Mouse (Mus musculus) neural tube, embryonic 11.5 days (tissue): ENCODE measurements around the gene Gm17581. TPM values are rescaled to one million over a fixed set of nuclear protein-coding genes. Genes with fewer than 3 reads are reported as not detected.
"Not testable (repeated sequence)": the region's sequence is repeated elsewhere in the genome, so short reads cannot be mapped to it uniquely, and the experiment has no call there.

ENCODE experiments used
- ATAC-seq: fragments of 200-750 bp; cut with Nextera tagmentation; 2 replicates; pipeline ENCODE4 v1.8.0; 2017; ENCODE audit warnings: moderate number of reproducible peaks, mild to moderate bottlenecking, moderate TSS enrichment, moderate library complexity; ENCODE audit not compliant: insufficient read depth, low FRiP score, low TSS enrichment
- DNase-seq: peaks from one replicate; pipeline ENCODE4 v3.0.0-alpha.2; 2015; ENCODE audit warnings: low spot score
- H3K27ac ChIP-seq: fragments of 300-500 bp; sonication (generic); 2 replicates; pipeline ENCODE4 v1.5.1; 2014; ENCODE audit warnings: low read depth, mild to moderate bottlenecking, low read length
- H3K27me3 ChIP-seq: fragments of 300-500 bp; sonication (generic); 2 replicates; pipeline ENCODE4 v1.6.1; 2014; ENCODE audit warnings: mild to moderate bottlenecking, low read length, mixed read lengths; ENCODE audit not compliant: control insufficient read depth, insufficient read depth
- H3K36me3 ChIP-seq: fragments of 300-500 bp; sonication (generic); 2 replicates; pipeline ENCODE4 v1.6.1; 2014; ENCODE audit warnings: mild to moderate bottlenecking, low read length, moderate library complexity, mixed read lengths; ENCODE audit not compliant: control insufficient read depth, insufficient read depth
- H3K4me1 ChIP-seq: fragments of 300-500 bp; sonication (generic); 2 replicates; pipeline ENCODE4 v1.6.1; 2014; ENCODE audit warnings: low read length, mixed read lengths; ENCODE audit not compliant: control insufficient read depth, insufficient read depth
- H3K4me2 ChIP-seq: fragments of 300-500 bp; sonication (generic); 2 replicates; pipeline ENCODE4 v1.6.1; 2014; ENCODE audit warnings: low read depth, mild to moderate bottlenecking, moderate library complexity
- H3K4me3 ChIP-seq: fragments of 300-500 bp; sonication (generic); 2 replicates; pipeline ENCODE4 v1.5.1; 2014; ENCODE audit warnings: low read depth, low read length
- H3K9ac ChIP-seq: fragments of 300-500 bp; sonication (generic); 2 replicates; pipeline ENCODE4 v1.6.1; 2014; ENCODE audit warnings: mild to moderate bottlenecking, low read length
- H3K9me3 ChIP-seq: fragments of 300-500 bp; sonication (generic); 2 replicates; pipeline ENCODE4 v1.6.1; 2016; ENCODE audit warnings: low read length; ENCODE audit not compliant: control insufficient read depth
- WGBS: fragments of 180-500 bp; shearing (Covaris S2); extraction: QIAGEN DNeasy Blood & Tissue Kit; methylation state at CpG from one replicate; pipeline ENCODE4 v1.1.7; 2014; 5-methylcytosine and 5-hydroxymethylcytosine counted together
- polyA plus RNA-seq: library from polyadenylated mRNA; unstranded; fragments of >200 nt; fragmentation: Nextera tagmentation; extraction: Ambion mirVana; gene quantifications from 2 replicates; pipeline ENCODE4 v1.2.1, GENCODE M21; 2014

Gm17581 gene
- polyA plus RNA-seq: not detected in 2 replicates

DNA sequence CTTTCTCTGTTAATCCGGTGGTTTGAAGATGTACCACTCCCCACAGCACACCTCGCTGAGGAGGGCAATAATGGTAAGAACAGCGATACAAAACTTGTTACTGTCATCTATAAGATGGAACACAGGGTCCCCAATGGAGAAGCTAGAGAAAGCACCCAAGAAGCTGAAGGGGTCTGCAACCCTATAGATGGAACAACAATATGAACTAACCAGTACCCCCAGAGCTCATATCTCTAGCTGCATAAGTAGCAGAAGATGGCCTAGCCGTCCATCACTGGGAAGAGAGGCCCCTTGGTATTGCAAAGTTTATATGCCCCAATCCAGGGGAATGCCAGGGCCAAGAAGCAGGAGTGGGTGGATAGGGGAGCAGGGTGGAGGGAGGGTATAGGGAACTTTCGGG is at the start of gene Gm17581:
Gene Gm17581, minus strand, starts transcription at position 101 of the 400 bp plus-strand sequence.
- H3K27me3 ChIP-seq, H3K9me3 ChIP-seq, ATAC-seq, H3K27ac ChIP-seq, H3K4me2 ChIP-seq, H3K36me3 ChIP-seq, H3K4me1 ChIP-seq, H3K9ac ChIP-seq, H3K4me3 ChIP-seq, DNase-seq: not testable (repeated sequence)
- 85% methylated on average over 5 of the region's 5 CpGs for WGBS

DNA sequence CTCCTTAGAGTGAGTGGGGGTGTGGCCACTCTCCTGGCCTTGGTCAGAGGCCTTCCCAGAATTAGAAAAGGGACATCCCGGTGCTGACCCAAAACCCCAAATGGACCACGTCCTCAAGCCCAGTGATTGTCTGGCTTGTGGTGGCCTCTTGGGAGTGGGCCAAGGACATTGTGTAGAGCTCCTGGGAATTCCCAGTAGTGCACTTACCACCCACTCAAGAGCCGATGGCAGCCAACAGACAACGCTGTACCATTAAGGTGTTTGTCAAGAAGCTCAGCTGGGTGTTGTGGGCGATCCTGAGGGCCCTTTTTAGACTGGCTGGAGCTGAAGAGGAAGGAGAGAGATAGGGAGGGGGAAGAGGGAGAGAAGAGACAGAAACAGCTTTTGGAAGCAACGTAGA is 48.9 kb upstream of the Gm17581 start:
- ATAC-seq: no peak
- H3K27me3 ChIP-seq: no peaks in the 10 kb centered on the region
- no peaks in the 10 kb centered on the region for H3K4me1 ChIP-seq
- no peak overlapping the region for H3K4me3 ChIP-seq
- H3K9me3 ChIP-seq: no peaks in the 10 kb centered on the region
- no peaks in the 10 kb centered on the region for H3K36me3 ChIP-seq
- no peak overlapping the region for H3K9ac ChIP-seq
- no peak overlapping the region for H3K4me2 ChIP-seq
- DNase-seq: no peak
- 76% methylated on average over 6 of the region's 6 CpGs for WGBS
- H3K27ac ChIP-seq: no peak overlapping the region

DNA sequence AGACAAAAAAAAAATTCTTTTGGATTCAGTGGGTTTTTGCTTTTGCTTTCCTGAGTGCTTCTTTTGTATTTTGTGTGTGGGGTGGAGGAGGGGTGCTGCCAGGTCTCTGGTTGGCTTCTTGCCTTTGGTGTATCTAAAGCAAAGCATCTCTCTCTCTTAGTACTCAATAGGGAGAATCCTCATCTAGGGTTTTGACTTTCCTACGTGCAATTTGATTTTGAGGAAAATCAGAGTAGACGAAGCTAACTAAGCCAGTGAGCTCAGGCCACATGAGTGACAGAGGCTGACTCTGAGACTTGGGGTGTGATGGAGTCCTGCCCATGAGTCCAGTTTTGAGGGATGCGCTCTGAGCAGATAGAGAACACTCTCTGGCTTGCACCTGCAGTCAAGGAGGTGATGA is 43.8 kb upstream of the Gm17581 start:
- Histone ChIP-seq H3K9ac (no peak overlapping the region), H3K27ac (no peak overlapping the region), H3K4me2 (no peak overlapping the region), H3K36me3 (no peaks in the 10 kb centered on the region), H3K4me1 (peaks cover 5% of the 10 kb centered on the region; the same call in 1 of the 2 replicates), H3K4me3 (no peak overlapping the region), H3K27me3 (peaks cover 8% of the 10 kb centered on the region), H3K9me3 (no peaks in the 10 kb centered on the region)
- DNase-seq: no peak
- ATAC-seq: no peak
- 84% methylated on average over 3 of the region's 3 CpGs for WGBS

DNA sequence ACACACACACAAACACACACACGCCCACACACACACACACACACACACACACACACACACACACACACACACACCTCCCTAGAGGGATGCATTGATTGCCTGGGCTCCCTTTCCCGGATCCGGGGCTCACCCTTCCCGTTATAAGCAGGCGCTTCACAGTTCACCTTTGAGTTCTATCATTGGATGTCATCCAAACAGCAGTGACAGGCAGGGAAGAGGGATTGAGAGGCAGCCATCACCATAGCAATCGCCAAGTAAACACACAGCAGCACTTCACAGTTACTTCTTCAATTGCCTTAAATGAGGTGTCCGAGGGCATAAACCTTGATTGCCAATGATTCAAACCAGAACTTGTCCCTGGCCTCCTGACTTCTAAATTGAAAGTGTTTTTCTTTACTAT is 43.4 kb upstream of the Gm17581 start:
- no peak for DNase-seq
- H3K27ac ChIP-seq: no peak overlapping the region
- H3K9ac ChIP-seq: no peak overlapping the region

DNA sequence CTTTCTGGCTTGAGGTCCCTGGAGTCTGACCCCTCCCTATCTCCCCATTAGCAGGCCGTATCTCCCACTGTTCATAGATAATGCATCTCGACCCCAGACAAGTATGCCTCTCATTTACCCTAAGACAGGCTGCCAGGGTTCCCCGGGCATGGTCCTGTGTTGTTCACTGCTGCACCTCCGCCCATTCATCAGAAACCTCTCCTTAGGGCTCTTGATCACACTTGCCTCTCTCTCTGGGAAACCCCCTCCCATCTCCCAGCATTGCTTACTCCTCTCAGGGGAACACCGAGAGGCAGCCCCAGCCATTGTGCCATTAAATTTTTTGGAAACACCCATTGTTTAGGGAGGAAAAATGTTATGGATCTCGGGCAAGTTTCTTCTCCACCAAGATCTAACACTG is 42.3 kb upstream of the Gm17581 start:
- H3K36me3 ChIP-seq: no peaks in the 10 kb centered on the region
- H3K4me3 ChIP-seq: no peak overlapping the region
- no peak for ATAC-seq
- no peak overlapping the region for H3K9ac ChIP-seq
- 67% methylated on average over 6 of the region's 6 CpGs for WGBS
- H3K4me2 ChIP-seq: no peak overlapping the region
- H3K9me3 ChIP-seq: no peaks in the 10 kb centered on the region
- no peak for DNase-seq
- peaks cover 5% of the 10 kb centered on the region; the same call in 1 of the 2 replicates for H3K4me1 ChIP-seq
- H3K27me3 ChIP-seq: peaks cover 20% of the 10 kb centered on the region
- H3K27ac ChIP-seq: no peak overlapping the region

More for the DNA sequence above, 43.4 kb upstream of the Gm17581 start:
- ATAC-seq: no peak
- 53% methylated on average over 7 of the region's 7 CpGs for WGBS
- no peaks in the 10 kb centered on the region for H3K9me3 ChIP-seq
- no peak overlapping the region for H3K4me3 ChIP-seq
- H3K4me1 ChIP-seq: peaks cover 5% of the 10 kb centered on the region; the same call in 1 of the 2 replicates
- peaks cover 11% of the 10 kb centered on the region for H3K27me3 ChIP-seq
- no peak overlapping the region for H3K4me2 ChIP-seq
- no peaks in the 10 kb centered on the region for H3K36me3 ChIP-seq

DNA sequence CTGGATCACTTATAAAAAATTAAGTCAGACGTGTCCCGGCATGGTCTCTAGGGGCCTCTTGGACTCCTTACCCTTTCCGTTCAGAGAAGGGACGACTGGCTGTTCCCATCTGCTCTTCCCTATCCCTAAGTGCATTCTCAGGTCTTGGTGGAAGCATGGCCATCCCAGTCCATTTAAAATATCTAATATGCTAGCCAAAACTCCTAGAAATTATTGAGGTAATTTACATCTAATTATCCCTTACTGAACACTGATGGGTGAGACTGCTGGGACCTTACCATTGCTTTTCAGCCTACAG is 42.0 kb upstream of the Gm17581 start:
- no peak overlapping the region for H3K4me3 ChIP-seq
- H3K27ac ChIP-seq: no peak overlapping the region
- no peaks in the 10 kb centered on the region for H3K9me3 ChIP-seq
- DNase-seq (no peak), ATAC-seq (no peak)
- H3K36me3 ChIP-seq: no peaks in the 10 kb centered on the region
- H3K9ac ChIP-seq: no peak overlapping the region
- peaks cover 5% of the 10 kb centered on the region; the same call in 1 of the 2 replicates for H3K4me1 ChIP-seq
- H3K4me2 ChIP-seq: no peak overlapping the region
- peaks cover 20% of the 10 kb centered on the region for H3K27me3 ChIP-seq
- 80% methylated on average over 4 of the region's 4 CpGs for WGBS

DNA sequence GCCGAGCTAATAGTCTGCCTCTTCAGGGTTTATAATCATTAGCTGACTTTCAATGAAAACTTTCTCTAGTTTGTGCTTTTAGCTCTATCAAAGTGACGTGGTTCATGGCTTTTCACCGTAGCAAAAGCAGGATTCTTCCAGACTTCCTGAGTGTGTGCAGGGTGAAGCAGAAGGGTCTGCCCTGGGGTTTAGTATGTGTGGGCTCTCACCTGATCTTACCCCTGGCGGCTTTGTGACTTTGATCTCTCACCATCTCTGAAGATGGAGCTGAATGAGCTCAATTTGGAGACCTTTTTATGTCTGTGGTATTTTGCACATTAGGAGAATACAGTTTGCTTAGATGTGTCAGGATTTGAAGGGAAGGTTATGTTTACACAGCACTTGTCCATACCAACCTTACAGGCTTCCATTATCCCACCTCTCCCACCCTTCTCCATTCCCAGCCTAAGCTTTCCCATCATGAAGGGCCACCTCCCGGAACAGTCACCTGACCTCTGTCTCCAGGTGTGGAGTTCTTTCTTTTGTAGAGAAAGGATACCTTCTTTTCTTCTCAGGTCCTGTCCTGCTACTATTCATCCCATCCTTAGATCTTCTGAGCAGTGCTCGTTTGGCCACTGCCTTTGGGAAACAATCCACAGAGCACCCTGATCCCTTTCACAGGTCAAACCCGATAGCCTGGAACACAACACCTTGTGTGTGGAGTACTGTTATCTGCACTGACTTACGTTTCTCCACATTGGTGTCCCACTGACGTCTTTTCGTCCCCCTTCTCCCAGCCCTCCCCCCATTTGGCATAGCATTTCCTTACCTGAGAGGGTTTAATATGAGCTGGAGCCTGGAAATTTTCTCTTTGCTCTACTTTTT is 41.4 kb upstream of the Gm17581 start:
- ATAC-seq (no peak), DNase-seq (no peak)
- peaks cover 5% of the 10 kb centered on the region; the same call in 1 of the 2 replicates for H3K4me1 ChIP-seq
- no peak overlapping the region for H3K4me2 ChIP-seq
- no peak overlapping the region for H3K27ac ChIP-seq
- H3K4me3 ChIP-seq: no peak overlapping the region
- 75% methylated on average over 10 of the region's 10 CpGs for WGBS
- H3K9ac ChIP-seq: no peak overlapping the region
- peaks cover 20% of the 10 kb centered on the region for H3K27me3 ChIP-seq
- H3K36me3 ChIP-seq: no peaks in the 10 kb centered on the region
- H3K9me3 ChIP-seq: no peaks in the 10 kb centered on the region

DNA sequence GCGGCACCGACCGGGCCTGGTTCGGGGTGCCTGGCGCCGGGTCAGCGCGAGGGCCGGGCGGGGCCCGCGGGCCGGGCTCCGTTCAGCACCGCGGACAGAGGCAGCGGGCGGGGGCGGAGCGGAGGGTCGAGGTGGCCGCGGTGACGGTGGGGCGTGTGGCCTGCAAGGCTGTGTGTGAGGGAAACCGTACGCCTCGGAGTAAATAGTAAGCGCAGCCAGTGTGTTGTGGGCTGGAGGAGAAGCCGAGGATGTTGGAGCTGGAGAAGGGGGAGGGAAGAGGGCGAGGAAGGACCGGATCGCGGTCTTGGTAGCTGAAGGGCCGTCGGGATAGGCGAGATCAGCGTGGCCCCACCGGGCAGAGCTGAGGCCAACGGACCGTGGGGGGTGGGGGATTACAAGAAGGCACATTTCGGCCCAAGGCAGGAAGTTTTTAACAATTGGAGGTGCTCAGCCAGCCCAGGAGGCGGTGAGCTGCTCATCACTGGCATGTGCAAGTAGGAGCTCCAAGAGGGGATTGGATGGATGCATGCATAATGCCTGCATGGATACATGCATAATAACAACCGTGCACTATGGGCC is 40.1 kb upstream of the Gm17581 start:
- Histone ChIP-seq H3K27me3 (peaks cover 20% of the 10 kb centered on the region), H3K4me3 (peak overlapping the region; percentile 66), H3K36me3 (no peaks in the 10 kb centered on the region), H3K4me2 (peak overlapping the region; percentile 87), H3K9ac (peak overlapping the region; percentile 76), H3K27ac (peak overlapping the region; percentile 72; the same call in 1 of the 2 replicates), H3K9me3 (no peaks in the 10 kb centered on the region), H3K4me1 (peaks cover 5% of the 10 kb centered on the region; the same call in 1 of the 2 replicates)
- ATAC-seq (peak; percentile 72), DNase-seq (peak; percentile 74)
- WGBS: under 1% methylated on average over 41 of the region's 44 CpGs
